Mouse (Mus musculus) olfactory bulb, adult 2 months (tissue): ENCODE measurements around the gene Fam185a. TPM values are rescaled to one million over a fixed set of nuclear protein-coding genes. Genes with fewer than 3 reads are reported as not detected.

Experiments
- H3K27ac ChIP-seq: fragments of 200-500 bp; 2 replicates; pipeline ENCODE4 v1.5.1; 2012; ENCODE audit warnings: low read depth, low read length; ENCODE audit not compliant: insufficient read depth
- H3K4me1 ChIP-seq: fragments of 200-500 bp; 2 replicates; pipeline ENCODE4 v1.6.1; 2012; ENCODE audit warnings: low read length; ENCODE audit not compliant: control insufficient read depth, insufficient read depth
- H3K4me3 ChIP-seq: fragments of 200-500 bp; 2 replicates; pipeline ENCODE4 v1.5.1; 2012; ENCODE audit warnings: mild to moderate bottlenecking, low read depth, low read length, moderate library complexity; ENCODE audit not compliant: insufficient read depth
- CTCF ChIP-seq: fragments of 200-500 bp; IDR thresholded peaks from 2 replicates; pipeline ENCODE4 v1.5.1; 2012; ENCODE audit warnings: low read depth, mild to moderate bottlenecking, low read length, moderate library complexity; ENCODE audit not compliant: insufficient read depth
- POLR2A ChIP-seq: fragments of 200-500 bp; IDR thresholded peaks from 2 replicates; pipeline ENCODE4 v1.6.1; 2012; ENCODE audit warnings: mild to moderate bottlenecking, low read depth, low read length, moderate library complexity; ENCODE audit not compliant: insufficient read depth
- WGBS: fragments of 180-500 bp; shearing (Covaris S2); methylation state at CpG from one replicate; pipeline ENCODE4 v1.1.7; 2018; 5-methylcytosine and 5-hydroxymethylcytosine counted together
- polyA plus RNA-seq: library from polyadenylated mRNA; stranded (reverse); fragments of >200 nt; gene quantifications from 2 replicates; pipeline ENCODE4 v1.2.4, GENCODE M21; 2012; ENCODE audit warnings: low replicate concordance; ENCODE audit not compliant: missing spikeins, insufficient read depth, insufficient read length

Gene Fam185a
- polyA plus RNA-seq, 1 experiment, result not detected

GRCm38 (mm10) chr5:21386432-21386831, 38.3 kb upstream of the Fam185a start:
- H3K27ac ChIP-seq, result no peak overlapping the region
- no peak overlapping the region for H3K4me3 ChIP-seq
- 86% methylated on average over 4 of the region's 4 CpGs for WGBS
- no peaks in the 10 kb centered on the region for H3K4me1 ChIP-seq
- TF ChIP-seq POLR2A, result no peak
- TF ChIP-seq CTCF, result no peak

- no peaks in the 10 kb centered on the region for H3K4me1 ChIP-seq
- H3K27ac ChIP-seq, result no peak overlapping the region
- no peak for TF ChIP-seq CTCF
- no peak for TF ChIP-seq POLR2A
- H3K4me3 ChIP-seq, result no peak overlapping the region
Observed at GRCm38 (mm10) chr5:21387340-21387739, 37.4 kb upstream of the Fam185a start.

GRCm38 (mm10) chr5:21388855-21389254, 35.9 kb upstream of the Fam185a start:
- H3K4me3 ChIP-seq, result no peak overlapping the region
- H3K27ac ChIP-seq, result no peak overlapping the region
- WGBS, result 94% methylated on average over 4 of the region's 4 CpGs
- TF ChIP-seq CTCF (no peak), POLR2A (no peak)
- no peaks in the 10 kb centered on the region for H3K4me1 ChIP-seq

- TF ChIP-seq CTCF, result no peak
- no peak for TF ChIP-seq POLR2A
- Histone ChIP-seq H3K4me1 (no peaks in the 10 kb centered on the region), H3K4me3 (no peak overlapping the region), H3K27ac (no peak overlapping the region)
- 48% methylated on average over 13 of the region's 13 CpGs for whole genome bisulfite sequencing
Observed at GRCm38 (mm10) chr5:21391616-21392384, 33.0 kb upstream of the Fam185a start.

GRCm38 (mm10) chr5:21394562-21394961, 30.2 kb upstream of the Fam185a start:
- TF ChIP-seq POLR2A, result no peak
- no peak for TF ChIP-seq CTCF
- 74% methylated on average over 2 of the region's 2 CpGs for WGBS
- H3K27ac ChIP-seq, result no peak overlapping the region
- no peaks in the 10 kb centered on the region for H3K4me1 ChIP-seq
- H3K4me3 ChIP-seq, result no peak overlapping the region

- Histone ChIP-seq H3K4me3 (no peak overlapping the region), H3K27ac (no peak overlapping the region), H3K4me1 (no peaks in the 10 kb centered on the region)
- no peak for TF ChIP-seq CTCF
- no peak for TF ChIP-seq POLR2A
- 65% methylated on average over 7 of the region's 7 CpGs for WGBS
Observed at GRCm38 (mm10) chr5:21395205-21395840, 29.4 kb upstream of the Fam185a start.

GRCm38 (mm10) chr5:21411261-21411666, 13.5 kb upstream of the Fam185a start:
- TF ChIP-seq CTCF, result no peak
- no peak for TF ChIP-seq POLR2A
- H3K27ac ChIP-seq, result no peak overlapping the region

GRCm38 (mm10) chr5:21412056-21412455, 12.7 kb upstream of the Fam185a start:
- Histone ChIP-seq H3K27ac (no peak overlapping the region), H3K4me1 (no peaks in the 10 kb centered on the region), H3K4me3 (no peak overlapping the region)
- TF ChIP-seq POLR2A (no peak), CTCF (no peak)
- WGBS, result 74% methylated on average over 5 of the region's 5 CpGs

More at GRCm38 (mm10) chr5:21411261-21411666, 13.5 kb upstream of the Fam185a start:
- H3K4me3 ChIP-seq, result no peak overlapping the region
- WGBS, result 92% methylated on average over 5 of the region's 5 CpGs
- H3K4me1 ChIP-seq, result no peaks in the 10 kb centered on the region

GRCm38 (mm10) chr5:21413322-21413721, 11.4 kb upstream of the Fam185a start:
- no peak overlapping the region for H3K27ac ChIP-seq
- 90% methylated on average over 3 of the region's 3 CpGs for WGBS
- TF ChIP-seq POLR2A (no peak), CTCF (no peak)

More at GRCm38 (mm10) chr5:21413322-21413721, 11.4 kb upstream of the Fam185a start:
- no peak overlapping the region for H3K4me3 ChIP-seq
- H3K4me1 ChIP-seq, result no peaks in the 10 kb centered on the region
